Mouse (Mus musculus): ENCODE measurements at regions not wholly inside any gene's neighbourhood (a gene's known extent, or its start where the extent isn't known, plus 50 kb on each side); places are given as distances from the start of the nearest gene placed in this dataset.

GRCm38 (mm10) chr9:32906233-32906872, 270.3 kb downstream of the Ets1 start:
- DNase-seq = peak; percentile 38 to 60

GRCm38 (mm10) chr9:32910641-32911040, 274.6 kb downstream of the Ets1 start:
- DNase-seq = no peak

- no peak for DNase-seq
These were observed 279.6 kb downstream of the Ets1 start for GRCm38 (mm10) chr9:32915633-32916032.

GRCm38 (mm10) chr9:32916731-32917130, 280.7 kb downstream of the Ets1 start:
- DNase-seq = no peak

GRCm38 (mm10) chr9:32923925-32924324, 287.9 kb downstream of the Ets1 start:
- no peak for DNase-seq

- no peak for DNase-seq
These were observed 288.4 kb downstream of the Ets1 start for GRCm38 (mm10) chr9:32924333-32924886.

GRCm38 (mm10) chr9:32925036-32925435, 289.0 kb downstream of the Ets1 start:
- DNase-seq = no peak

GRCm38 (mm10) chr9:32925720-32926595, 289.9 kb downstream of the Ets1 start:
- DNase-seq = no peak

- no peak for DNase-seq
These were observed 291.6 kb downstream of the Ets1 start for GRCm38 (mm10) chr9:32927656-32928055.

GRCm38 (mm10) chr9:32928289-32929000, 292.4 kb downstream of the Ets1 start:
- DNase-seq = no peak

- no peak for DNase-seq
These were observed 293.3 kb downstream of the Ets1 start for GRCm38 (mm10) chr9:32929331-32929730.

GRCm38 (mm10) chr9:32929826-32930225, 293.8 kb downstream of the Ets1 start:
- DNase-seq = no peak

GRCm38 (mm10) chr9:32931266-32932005, 295.4 kb downstream of the Ets1 start:
- no peak for DNase-seq

- DNase-seq = peak; percentile 45 to 57
These were observed 297.4 kb downstream of the Ets1 start for GRCm38 (mm10) chr9:32933237-32934071.

- no peak for DNase-seq
These were observed 298.4 kb downstream of the Ets1 start for GRCm38 (mm10) chr9:32934436-32934835.

GRCm38 (mm10) chr9:32936462-32936861, 300.4 kb downstream of the Ets1 start:
- no peak for DNase-seq

GRCm38 (mm10) chr9:32937391-32937790, 301.4 kb downstream of the Ets1 start:
- DNase-seq = no peak

GRCm38 (mm10) chr9:32938857-32939256, 302.8 kb downstream of the Ets1 start:
- no peak for DNase-seq

- DNase-seq = no peak
These were observed 303.6 kb downstream of the Ets1 start for GRCm38 (mm10) chr9:32939626-32940025.

GRCm38 (mm10) chr9:32940111-32940813, 304.2 kb downstream of the Ets1 start:
- peak; percentile 71 to 90 for DNase-seq
